Mouse (Mus musculus) layer of hippocampus, adult 2 months (tissue): ENCODE measurements around the gene Ahcyl1. TPM values are rescaled to one million over a fixed set of nuclear protein-coding genes. Genes with fewer than 3 reads are reported as not detected.

ENCODE experiments used
- DNase-seq, 2 experiments: peaks; one replicate each; pipeline ENCODE4 v3.0.0; 2022; ENCODE audit warnings: low spot score in 2 of 2
- H3K27ac ChIP-seq: fragments of 200-600 bp; 2 replicates; pipeline ENCODE4 v1.8.1; 2022
- H3K4me3 ChIP-seq: fragments of 200-600 bp; 2 replicates; pipeline ENCODE4 v1.8.1; 2022; ENCODE audit warnings: mild to moderate bottlenecking
- CTCF ChIP-seq: fragments of 200-600 bp; conservative IDR thresholded peaks from 2 replicates; pipeline ENCODE4 v1.8.1; 2022; ENCODE audit warnings: antibody characterized with exemption, mild to moderate bottlenecking, moderate library complexity
- total RNA-seq, 2 experiments: library from RNA; stranded (reverse); gene quantifications; 2 replicates each; pipeline ENCODE4 v1.2.3; 2021

Ahcyl1 gene
- total RNA-seq, 2 experiments from 2014 or later: 338 to 346 TPM

DNA sequence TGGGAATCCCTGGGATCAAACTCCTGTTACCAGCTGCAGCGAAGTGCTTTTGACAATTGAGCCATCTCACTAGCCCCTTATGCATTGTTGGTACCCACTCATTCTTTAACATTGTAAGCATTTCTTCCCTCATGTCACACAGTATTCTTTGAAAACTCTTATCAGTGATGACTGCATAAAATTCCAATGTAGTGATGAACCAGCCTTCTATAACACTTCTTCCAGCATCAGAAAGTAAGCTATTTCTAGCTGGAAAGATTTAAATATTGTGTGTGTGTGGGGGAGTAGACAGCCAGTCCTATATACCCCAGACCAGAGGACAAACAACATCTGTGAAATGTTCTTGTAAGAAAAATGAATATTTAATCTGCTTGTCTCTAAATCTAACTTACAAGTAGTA, 37.0 kb upstream of the Ahcyl1 start:
- no peak for TF ChIP-seq CTCF
- DNase-seq: no peak
- Histone ChIP-seq H3K4me3 (no peak overlapping the region), H3K27ac (no peak overlapping the region)

DNA sequence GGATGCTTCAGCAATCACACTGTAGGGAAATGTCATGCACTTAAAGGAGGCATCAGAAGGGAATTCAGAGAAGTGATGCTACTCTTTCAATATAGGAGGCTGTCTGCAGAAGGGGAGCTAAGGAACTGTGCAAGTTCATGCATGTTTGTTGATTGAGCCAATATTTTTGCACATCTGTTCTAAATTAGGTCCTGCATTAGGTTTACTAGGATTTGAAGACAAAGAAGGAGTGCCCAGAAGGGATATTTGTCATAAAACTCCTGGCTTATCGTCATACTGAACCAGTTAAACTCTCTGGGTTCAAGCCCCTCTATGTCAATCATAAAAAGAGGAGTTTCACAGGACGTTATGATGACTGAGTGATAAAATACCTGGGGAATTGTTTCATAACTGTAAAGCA, 33.9 kb upstream of the Ahcyl1 start:
- TF ChIP-seq CTCF: no peak
- no peak for DNase-seq
- Histone ChIP-seq H3K27ac (no peak overlapping the region), H3K4me3 (no peak overlapping the region)

DNA sequence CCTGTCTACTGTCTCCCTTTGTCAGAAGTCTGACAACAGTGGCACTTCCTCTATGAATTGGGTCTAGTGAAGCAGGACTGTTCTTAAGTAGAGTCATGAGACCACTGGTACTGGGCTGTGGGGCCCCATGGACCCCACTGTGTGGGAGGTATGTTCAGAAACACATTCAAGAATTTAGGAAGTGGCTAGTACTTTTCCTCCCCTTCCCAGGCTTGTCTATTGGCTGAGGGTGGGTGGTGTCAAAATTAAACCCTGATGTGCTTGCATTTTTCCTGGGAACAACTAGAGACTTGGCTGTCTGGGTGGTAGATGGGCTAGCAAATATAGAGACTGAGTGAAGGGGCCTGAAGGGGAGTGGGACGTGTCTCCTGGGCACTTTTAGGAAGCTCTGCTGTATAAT, 32.1 kb upstream of the Ahcyl1 start:
- Histone ChIP-seq H3K27ac (no peak overlapping the region), H3K4me3 (no peak overlapping the region)
- no peak for DNase-seq
- TF ChIP-seq CTCF: no peak

DNA sequence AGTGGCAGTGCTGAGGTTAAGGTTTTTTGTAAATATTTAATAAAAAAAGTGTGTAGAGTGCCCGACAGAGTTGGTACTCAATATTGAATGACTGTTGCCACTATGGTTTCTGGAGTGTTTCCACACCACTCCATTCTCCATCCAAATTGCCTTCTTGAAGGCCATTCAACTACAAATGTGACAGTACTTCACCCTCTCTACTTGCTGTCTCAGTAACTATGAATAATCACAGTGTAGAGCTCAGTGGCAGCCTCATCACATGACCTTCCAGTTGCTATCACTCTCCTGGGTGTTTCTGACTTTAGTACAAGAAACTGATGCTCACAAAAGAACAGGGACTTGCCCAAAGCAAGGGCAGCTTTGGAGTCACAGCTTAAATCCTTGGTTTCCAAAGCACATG, 19.6 kb upstream of the Ahcyl1 start:
- Histone ChIP-seq H3K4me3 (no peak overlapping the region), H3K27ac (no peak overlapping the region)
- no peak for DNase-seq
- TF ChIP-seq CTCF: no peak

DNA sequence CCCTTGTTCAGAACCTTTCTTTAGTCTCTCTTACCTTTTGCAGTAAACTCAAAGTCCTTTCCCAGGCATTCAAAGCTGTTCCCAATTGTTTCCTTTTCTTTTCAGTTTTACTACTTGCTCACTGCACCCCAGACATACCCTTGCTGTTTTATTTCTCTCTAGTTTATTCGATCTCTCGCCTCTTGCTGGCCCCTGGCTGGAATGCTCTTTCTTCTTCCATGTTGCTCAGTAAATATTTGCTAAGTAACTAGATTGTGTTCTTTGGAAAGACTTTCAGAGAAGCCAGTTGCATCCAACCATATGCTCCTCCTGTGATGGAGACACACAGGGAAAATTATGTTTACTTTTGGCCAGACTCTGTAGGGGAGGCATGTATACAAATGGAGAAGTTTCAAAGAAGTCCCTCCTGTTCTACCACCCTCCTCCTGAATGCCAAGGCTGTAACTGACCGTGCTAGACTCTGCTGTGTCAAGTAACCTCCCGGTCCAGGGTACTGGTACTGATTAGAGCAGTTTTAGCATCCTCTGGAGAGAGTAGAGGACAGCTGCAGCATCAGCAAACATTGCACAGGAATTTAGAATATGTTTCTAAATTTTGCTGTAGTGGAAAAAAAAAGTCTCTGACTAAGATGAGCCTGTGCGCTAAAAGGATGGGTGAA, 18.0 kb upstream of the Ahcyl1 start:
- TF ChIP-seq CTCF: no peak
- DNase-seq: no peak

DNA sequence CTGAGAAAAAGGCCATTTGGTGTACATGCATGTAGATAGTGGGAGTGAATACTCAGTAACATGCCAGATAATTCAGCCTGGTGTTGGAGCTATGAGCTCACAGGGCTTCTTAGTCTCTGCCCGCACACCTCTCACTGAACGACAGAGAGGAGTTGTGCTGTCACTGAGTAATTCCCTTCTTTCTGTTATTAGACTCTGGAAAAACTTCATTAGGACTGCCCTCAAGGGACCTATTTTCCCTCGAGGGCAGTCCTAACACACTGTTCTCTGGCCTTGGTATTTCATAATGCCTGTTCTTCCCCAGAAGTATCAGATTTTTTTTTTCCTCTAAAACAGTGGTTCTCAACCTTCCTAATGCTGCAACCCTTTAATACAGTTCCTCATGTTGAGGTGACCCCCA, 15.7 kb upstream of the Ahcyl1 start:
- H3K4me3 ChIP-seq: no peak overlapping the region
- no peak overlapping the region for H3K27ac ChIP-seq
- TF ChIP-seq CTCF: no peak
- no peak for DNase-seq

More for the DNA sequence above, 18.0 kb upstream of the Ahcyl1 start:
- H3K27ac ChIP-seq: no peak overlapping the region
- H3K4me3 ChIP-seq: no peak overlapping the region

DNA sequence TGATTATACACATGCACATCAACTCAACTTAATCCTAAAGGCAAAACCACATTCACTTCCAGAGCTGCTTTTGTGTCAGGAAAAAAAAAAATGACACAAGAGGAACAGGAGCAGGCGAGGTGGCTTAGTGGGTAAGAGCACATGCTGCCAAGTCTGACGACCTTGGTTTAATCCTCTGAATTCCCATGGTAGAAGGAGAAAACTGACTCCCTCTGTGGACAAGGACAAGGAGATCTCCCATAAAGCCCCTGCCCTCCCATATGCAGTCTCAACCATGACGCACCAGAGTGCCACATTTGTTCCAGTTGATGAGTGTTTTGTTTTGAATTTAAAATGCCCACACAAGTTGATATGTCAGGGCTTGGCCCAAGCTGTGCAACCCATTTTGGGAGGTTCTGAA, 12.8 kb upstream of the Ahcyl1 start:
- Histone ChIP-seq H3K27ac (no peak overlapping the region), H3K4me3 (no peak overlapping the region)
- DNase-seq: no peak
- TF ChIP-seq CTCF: no peak

DNA sequence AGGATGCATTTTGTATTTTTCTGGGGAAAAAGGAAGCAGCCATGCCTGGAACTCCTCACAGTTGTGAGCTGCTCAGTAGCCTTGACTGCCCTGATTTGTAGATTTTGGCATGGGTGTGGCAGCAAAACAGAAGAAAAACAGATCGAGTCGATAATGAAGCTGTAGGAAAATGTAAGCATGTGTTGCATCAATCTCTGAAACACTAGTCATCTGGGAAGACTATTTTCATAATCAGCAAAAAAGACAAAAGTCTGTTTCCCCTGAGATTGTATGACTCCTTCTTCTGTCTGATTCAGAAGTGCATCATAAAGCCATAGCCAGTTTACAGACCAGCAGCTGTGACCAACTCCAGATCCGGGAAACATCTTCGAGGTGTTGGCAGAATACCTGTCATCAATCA, 10.9 kb upstream of the Ahcyl1 start:
- TF ChIP-seq CTCF: no peak
- Histone ChIP-seq H3K27ac (no peak overlapping the region), H3K4me3 (no peak overlapping the region)
- DNase-seq: no peak

DNA sequence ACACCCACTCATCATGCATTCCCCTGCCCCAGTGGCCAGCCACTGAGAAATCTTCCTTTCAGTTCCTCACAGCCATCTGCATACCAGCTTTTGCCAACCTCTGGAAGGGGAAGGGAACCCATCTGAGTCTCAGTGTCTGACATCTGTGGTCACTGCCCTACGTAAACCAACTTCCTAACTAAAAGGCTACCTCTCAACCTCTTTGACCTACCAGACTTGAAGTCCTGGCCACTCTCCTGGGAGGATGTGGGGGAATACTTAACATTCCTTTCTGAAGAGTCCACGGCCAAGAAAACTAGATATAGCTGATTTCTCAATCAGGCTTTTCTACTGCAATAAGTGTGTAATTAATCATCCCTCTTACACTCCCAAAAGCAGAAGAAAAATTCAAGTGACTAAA, 9.8 kb upstream of the Ahcyl1 start:
- Histone ChIP-seq H3K4me3 (no peak overlapping the region), H3K27ac (no peak overlapping the region)
- DNase-seq: no peak
- no peak for TF ChIP-seq CTCF

DNA sequence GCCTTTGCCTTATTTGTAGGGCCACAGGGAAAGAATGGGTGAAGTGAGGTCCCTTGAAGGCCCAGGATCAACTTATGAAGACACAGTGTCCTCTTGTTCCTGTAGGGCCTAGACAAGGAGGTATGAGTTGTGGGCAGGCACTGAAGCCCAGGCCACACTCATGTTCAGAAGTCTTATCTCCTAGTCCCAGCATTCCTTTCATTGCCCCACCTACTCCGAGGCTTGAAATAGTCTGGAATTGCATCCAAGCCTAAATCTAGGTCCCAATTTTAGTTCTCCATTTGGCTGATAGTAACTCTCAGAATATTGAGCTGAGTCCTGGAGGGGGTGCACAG, 8.0 kb upstream of the Ahcyl1 start:
- DNase-seq: no peak
- Histone ChIP-seq H3K27ac (no peak overlapping the region), H3K4me3 (no peak overlapping the region)
- TF ChIP-seq CTCF: no peak

DNA sequence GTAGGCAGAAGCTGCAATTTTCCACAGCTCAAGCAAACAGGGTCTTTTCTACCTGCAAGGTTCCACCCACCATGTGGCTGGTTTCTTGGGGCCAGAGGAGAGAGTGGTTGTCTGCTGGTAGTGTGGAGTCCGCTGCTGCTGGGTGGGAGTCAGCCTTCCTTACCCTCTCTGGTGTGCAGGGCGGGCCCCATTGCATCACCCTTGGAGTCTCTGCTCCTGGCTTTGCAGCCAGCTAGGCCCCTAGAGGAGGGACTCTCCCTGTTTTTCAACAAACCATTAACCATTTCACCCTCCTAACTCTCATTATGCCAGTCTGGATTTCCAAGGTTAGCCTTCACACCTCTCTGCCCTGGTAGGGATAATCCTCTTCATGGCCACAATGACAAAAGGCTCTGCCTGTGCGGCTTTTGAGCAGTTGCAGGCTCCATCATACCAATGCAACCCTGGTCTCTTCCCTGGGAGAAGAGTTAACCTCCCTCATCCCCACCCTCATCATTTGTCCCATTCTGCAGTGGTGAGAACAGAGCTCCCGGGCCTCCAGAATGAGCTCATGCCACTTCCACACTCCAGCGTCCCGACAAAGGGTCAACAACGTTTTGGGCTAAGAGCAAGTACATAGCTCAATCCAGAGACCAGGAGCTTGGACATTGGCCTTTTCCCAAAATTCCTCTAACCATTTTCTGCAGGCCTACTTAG, 7.5 kb upstream of the Ahcyl1 start:
- no peak overlapping the region for H3K4me3 ChIP-seq

DNA sequence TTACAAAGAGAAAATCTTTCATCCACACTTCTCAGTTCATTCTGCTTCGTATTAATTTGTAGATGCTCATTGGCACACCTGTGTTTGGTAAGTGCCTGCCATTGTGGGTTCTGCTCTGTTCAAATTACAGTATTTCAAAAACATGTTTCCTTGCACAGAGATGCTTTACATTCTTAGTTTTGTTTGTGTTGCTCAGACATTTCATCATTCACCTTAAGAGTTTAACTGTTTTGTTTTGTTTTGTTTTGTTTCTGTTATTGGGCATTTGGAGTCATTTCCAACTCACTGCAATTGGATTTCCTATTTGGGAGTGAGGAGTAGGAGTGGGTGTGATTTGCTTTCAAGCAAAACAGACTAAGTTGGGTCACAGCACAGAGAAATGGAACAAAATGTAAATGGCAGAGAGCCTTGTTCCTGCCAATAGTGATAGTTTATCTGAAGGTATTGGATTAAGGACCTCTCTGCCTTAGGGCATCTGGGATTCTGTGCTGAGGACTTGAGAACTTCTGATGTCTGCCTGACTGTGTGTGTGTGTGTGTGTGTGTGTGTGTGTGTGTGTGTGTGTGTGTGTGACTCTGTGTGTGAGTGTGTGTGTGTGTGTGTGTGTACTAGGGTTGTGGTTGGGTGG, 5.5 kb upstream of the Ahcyl1 start:
- Histone ChIP-seq H3K4me3 (no peak overlapping the region), H3K27ac (peak overlapping the region; percentile 54; the same call in 1 of the 2 replicates)
- no peak for DNase-seq
- TF ChIP-seq CTCF: no peak

More for the DNA sequence above, 7.5 kb upstream of the Ahcyl1 start:
- DNase-seq: no peak
- no peak for TF ChIP-seq CTCF
- H3K27ac ChIP-seq: no peak overlapping the region

DNA sequence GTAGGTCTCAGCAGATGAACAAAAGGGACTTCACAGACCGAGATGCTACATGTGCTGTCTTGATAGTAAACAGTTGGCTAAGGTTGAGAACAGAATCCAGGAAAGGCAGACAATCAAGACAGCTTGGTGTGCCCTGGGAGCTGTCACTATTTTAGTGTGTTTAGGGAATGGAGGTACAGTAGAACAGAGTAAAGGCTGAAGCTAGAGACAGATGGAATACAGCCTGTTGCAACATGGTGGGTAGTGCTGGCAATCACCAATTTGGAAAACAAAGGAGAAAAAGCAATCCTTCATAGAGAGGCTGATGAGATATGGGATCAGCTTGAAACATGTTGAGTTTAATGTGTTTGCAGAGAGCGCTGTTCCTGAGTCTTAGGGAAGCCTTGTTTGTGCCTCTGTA, 4.3 kb upstream of the Ahcyl1 start:
- no peak overlapping the region for H3K4me3 ChIP-seq
- TF ChIP-seq CTCF: no peak
- peak overlapping the region; percentile 54; the same call in 1 of the 2 replicates for H3K27ac ChIP-seq
- peak in 1 of 2 experiments; percentile 58 for DNase-seq

DNA sequence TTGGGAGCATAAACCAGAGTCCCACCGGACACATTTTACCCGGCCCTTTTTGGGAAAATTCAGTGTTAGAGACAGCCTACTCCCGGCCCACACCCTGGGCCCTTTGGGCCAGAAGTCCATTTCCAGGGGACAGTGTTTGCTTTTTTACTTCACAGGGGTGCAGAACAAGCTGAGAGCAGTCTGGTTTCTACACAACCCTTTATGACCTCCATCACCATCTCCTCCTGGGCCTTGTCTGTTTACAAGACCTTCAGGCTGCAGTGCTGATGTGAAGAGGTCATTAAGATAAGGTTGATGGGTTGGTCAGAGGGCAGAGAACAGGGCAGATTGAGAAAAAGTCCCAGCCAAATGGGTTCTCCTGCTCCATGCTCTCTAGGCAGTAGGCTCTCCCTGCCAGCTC, 550 bp upstream of the Ahcyl1 start:
- H3K27ac ChIP-seq: peak overlapping the region; percentile 54
- DNase-seq: no peak
- no peak overlapping the region for H3K4me3 ChIP-seq
- TF ChIP-seq CTCF: no peak
